Mouse (Mus musculus): ENCODE measurements around the gene Rergl. TPM values are rescaled to one million over a fixed set of nuclear protein-coding genes. Genes with fewer than 3 reads are reported as not detected.

Gene Rergl
- polyA plus RNA-seq (2016; fragmentation: Nextera tagmentation; extraction: Ambion mirVana): not detected in 2 replicates

DNA sequence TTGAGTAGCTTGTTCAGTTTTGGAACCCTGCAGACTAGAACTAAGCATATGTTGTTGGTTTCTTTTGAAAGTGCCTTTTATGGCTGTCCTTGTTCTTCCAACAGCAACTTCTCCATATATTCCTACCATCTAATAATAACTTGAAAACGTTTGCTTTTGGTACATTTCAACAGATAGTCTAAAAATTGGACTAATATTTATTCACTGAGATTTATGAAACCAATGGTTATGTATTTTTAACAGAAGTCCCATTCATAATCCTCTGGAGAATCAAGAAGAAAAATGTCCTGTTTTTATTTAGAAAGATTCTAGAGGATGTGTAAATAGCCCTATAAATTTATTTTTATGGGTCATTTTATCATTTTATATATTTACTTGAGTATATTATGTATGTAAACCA lies at the start of gene Rergl:
Gene Rergl, minus strand, starts transcription at position 101 of the 400 bp plus-strand sequence.
- no peaks in the 10 kb centered on the region for H3K27me3 ChIP-seq (replicated peaks; ENCODE audit: low read depth, poor library complexity, severe bottlenecking)
- H3K9me3 ChIP-seq: no peaks in the 10 kb centered on the region
- no peaks in the 10 kb centered on the region for H3K36me3 ChIP-seq (replicated peaks)
- WGBS: 48% methylated on average over 1 of the region's 1 CpGs
- no peaks in the 10 kb centered on the region for H3K4me1 ChIP-seq
- no peak for DNase-seq (ENCODE audit: low spot score)
- no peak within 1 kb of the TSS for H3K27ac ChIP-seq (replicated peaks)
- H3K4me3 ChIP-seq: no peak within 1 kb of the TSS

DNA sequence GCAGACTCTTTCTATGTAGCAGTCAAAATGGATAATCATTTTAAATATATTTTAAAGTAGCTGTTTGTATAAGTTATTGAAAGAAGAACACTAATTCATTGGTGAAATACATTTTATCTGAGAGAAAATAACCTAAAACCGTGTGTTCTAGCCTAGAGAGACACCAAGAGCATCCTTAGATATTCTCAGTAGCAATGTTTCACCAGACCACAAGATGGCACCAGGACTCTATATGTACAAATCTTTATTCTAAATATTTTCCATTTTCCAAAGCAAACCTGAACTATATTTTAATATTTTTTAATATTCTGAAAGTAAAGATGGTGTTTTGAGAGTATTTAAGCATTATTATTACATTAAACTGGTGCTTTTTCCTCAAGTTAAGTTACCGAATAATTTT lies 36.7 kb upstream of the Rergl start:
- Histone ChIP-seq H3K9me3 (no peaks in the 10 kb centered on the region), H3K27me3 (replicated peaks; ENCODE audit: low read depth, poor library complexity, severe bottlenecking) (no peaks in the 10 kb centered on the region), H3K4me3 (no peak overlapping the region), H3K27ac (replicated peaks) (no peak overlapping the region), H3K36me3 (replicated peaks) (no peaks in the 10 kb centered on the region), H3K4me1 (no peaks in the 10 kb centered on the region)
- no peak for DNase-seq (ENCODE audit: low spot score)
- 62% methylated on average over 2 of the region's 2 CpGs for WGBS

DNA sequence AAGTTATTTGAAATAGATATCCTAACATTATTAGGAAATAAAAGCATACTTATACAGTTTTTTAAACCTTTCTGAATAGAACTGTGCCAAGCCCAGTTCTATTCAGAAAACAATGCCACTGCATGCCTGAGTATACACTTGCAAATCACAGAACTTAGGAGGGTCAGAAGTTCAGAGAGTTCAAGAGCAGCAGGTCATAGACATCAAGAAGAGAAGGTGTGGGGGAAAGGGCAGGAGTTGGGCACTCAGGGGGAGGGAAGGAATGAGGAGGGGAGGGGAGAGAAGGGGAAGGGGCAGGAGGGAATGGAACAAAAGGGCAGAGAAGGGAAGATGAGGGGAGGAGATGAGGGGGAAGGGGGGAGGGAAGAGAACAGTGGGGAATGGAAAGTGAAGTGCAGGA lies 23.6 kb upstream of the Rergl start:
- Histone ChIP-seq H3K27me3 (replicated peaks; ENCODE audit: low read depth, poor library complexity, severe bottlenecking) (no peaks in the 10 kb centered on the region), H3K4me3 (no peak overlapping the region), H3K27ac (replicated peaks) (no peak overlapping the region), H3K9me3 (no peaks in the 10 kb centered on the region), H3K36me3 (replicated peaks) (no peaks in the 10 kb centered on the region), H3K4me1 (peaks cover 15% of the 10 kb centered on the region)
- peak; percentile 10 for DNase-seq (ENCODE audit: low spot score)

DNA sequence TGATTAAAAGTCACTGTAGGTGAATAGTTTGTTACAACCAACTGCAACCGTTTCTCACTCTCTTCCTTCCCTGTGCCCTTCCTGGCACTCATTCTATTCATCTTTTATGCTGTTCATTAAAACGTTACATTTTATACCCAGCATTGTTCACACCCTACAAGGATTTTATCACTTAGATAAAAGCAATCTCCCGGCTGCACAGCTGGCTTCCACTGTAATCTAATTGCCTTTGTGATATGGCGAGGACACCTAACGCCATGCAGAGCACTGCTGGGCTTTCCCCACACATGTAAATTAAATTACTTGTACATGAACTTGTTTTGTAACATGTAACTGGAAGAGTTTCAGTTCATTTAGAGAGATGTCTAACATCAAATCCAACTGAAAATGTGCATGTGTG lies 22.5 kb upstream of the Rergl start:
- DNase-seq (ENCODE audit: low spot score): no peak
- H3K9me3 ChIP-seq: no peaks in the 10 kb centered on the region
- WGBS: 73% methylated on average over 5 of the region's 5 CpGs

DNA sequence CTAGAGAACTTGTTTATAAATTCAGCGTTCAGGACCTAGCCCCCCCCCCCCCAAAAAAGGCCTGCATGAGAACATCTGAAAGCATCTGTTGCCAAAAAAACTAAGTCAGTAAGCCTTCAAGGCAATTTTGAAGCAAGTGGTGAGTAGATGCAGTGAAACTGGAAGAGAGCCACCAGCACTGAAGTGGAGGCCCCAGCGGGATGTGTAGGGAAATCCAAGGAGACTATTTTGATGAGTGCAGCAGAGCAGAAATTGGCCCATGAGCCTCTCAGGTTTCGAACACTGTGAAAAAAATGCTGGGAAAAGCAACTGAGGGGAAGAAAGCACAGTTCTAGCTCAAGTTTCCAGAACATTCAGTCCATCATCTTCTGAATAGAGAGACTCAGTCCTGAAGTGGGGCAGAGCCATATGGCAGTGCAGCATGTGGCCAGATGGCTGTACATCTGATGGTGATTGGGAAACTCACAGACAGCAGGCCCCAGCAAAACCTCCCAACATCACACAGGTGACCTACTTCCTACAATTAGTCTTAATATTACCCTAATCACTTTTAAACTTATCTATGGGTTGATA lies 13.2 kb upstream of the Rergl start:
- Histone ChIP-seq H3K4me1 (no peaks in the 10 kb centered on the region), H3K36me3 (replicated peaks) (no peaks in the 10 kb centered on the region), H3K27me3 (replicated peaks; ENCODE audit: low read depth, poor library complexity, severe bottlenecking) (no peaks in the 10 kb centered on the region), H3K4me3 (no peak overlapping the region), H3K9me3 (no peaks in the 10 kb centered on the region), H3K27ac (replicated peaks) (no peak overlapping the region)
- no peak for DNase-seq (ENCODE audit: low spot score)
- WGBS: 86% methylated on average over 3 of the region's 3 CpGs

More for the DNA sequence above, 22.5 kb upstream of the Rergl start:
- Histone ChIP-seq H3K4me1 (peaks cover 15% of the 10 kb centered on the region), H3K4me3 (no peak overlapping the region), H3K27ac (replicated peaks) (no peak overlapping the region), H3K27me3 (replicated peaks; ENCODE audit: low read depth, poor library complexity, severe bottlenecking) (no peaks in the 10 kb centered on the region), H3K36me3 (replicated peaks) (no peaks in the 10 kb centered on the region)

DNA sequence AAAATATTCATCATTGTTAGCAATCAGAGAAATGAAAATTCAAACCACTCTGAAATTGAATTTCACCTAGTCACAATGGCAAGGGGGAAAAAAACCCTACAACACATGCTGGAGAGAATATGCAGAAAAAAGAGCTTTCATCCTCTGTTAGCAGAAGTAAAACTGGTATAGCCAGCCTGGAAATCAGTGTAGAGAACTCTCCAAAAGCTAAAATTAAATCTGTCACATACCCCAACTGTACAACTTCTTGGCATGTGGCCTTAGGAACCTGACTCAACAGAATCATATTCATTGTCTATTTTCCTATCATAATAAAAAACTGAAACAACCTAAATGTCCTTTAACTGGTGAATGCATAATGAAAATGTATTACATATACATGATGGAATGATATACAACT lies 22.0 kb downstream of the Rergl start:
- DNase-seq (ENCODE audit: low spot score): no peak
- no peaks in the 10 kb centered on the region for H3K27me3 ChIP-seq (replicated peaks; ENCODE audit: low read depth, poor library complexity, severe bottlenecking)
- H3K4me3 ChIP-seq: no peak overlapping the region
- H3K9me3 ChIP-seq: no peaks in the 10 kb centered on the region
- no peak overlapping the region for H3K27ac ChIP-seq (replicated peaks)
- H3K4me1 ChIP-seq: no peaks in the 10 kb centered on the region
- H3K36me3 ChIP-seq (replicated peaks): no peaks in the 10 kb centered on the region

DNA sequence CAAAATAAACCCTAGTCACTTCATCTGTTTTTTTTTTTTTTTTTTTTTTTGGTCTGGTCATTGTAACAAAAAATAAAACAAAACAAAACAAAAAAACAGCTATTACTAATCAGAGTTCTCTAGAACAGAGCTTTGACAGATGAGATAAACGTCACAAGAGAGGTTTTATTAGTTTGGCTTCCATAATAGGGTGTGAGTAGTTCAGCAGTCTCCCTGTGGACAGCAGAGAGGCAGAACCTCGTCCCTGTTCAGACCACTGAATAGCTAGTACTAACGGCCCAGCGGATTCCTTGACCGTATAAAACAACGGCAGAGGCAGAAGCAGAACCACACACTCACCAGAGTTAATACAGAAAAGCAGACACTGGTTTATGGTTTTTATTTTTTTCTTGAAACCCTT lies 36.8 kb downstream of the Rergl start:
- H3K9me3 ChIP-seq: no peaks in the 10 kb centered on the region
- no peak overlapping the region for H3K27ac ChIP-seq (replicated peaks)
- no peaks in the 10 kb centered on the region for H3K36me3 ChIP-seq (replicated peaks)
- no peaks in the 10 kb centered on the region for H3K27me3 ChIP-seq (replicated peaks; ENCODE audit: low read depth, poor library complexity, severe bottlenecking)
- 85% methylated on average over 6 of the region's 6 CpGs for WGBS
- DNase-seq (ENCODE audit: low spot score): no peak
- H3K4me3 ChIP-seq: no peak overlapping the region
- no peaks in the 10 kb centered on the region for H3K4me1 ChIP-seq

DNA sequence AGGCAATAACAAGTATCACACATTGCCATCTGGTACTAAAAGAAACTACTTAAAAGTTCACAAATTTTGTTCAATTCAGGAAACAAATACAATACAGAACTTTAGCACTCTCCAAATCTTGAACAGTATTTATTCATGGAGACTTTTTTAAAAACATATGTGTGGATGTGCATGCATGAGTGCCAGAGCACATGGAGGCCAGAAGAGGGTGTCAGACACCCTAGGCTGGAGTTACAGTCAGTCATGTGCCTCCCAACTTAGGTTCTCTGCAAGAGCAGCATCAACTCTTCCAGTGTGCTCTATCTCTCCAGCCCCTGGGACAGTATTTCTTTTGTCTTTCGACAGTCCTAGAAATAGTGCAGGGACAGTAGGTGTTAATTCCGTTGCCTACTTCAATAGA lies 37.5 kb downstream of the Rergl start:
- H3K27ac ChIP-seq (replicated peaks): no peak overlapping the region
- DNase-seq (ENCODE audit: low spot score): no peak
- H3K9me3 ChIP-seq: no peaks in the 10 kb centered on the region
- no peaks in the 10 kb centered on the region for H3K4me1 ChIP-seq
- no peak overlapping the region for H3K4me3 ChIP-seq
- no peaks in the 10 kb centered on the region for H3K36me3 ChIP-seq (replicated peaks)
- 87% methylated on average over 2 of the region's 2 CpGs for WGBS
- no peaks in the 10 kb centered on the region for H3K27me3 ChIP-seq (replicated peaks; ENCODE audit: low read depth, poor library complexity, severe bottlenecking)

DNA sequence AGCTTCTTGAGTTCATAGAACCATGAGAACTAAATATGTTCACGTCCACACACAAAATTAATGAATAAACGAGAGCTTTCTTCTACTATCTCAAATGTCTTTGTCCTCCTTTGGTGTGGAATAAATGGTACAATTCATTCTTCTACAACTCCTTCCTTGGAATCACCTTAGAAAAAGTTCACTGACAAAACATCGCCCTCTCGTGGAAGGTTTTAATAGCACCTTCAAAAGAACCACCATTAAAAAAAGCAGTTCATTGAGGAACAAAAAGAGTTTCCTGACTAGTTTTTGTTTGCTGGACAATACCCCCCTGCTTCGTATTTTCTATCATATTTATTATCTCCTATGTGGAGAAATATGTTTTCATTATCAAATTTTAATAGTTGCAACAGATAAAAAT lies 40.7 kb downstream of the Rergl start:
- no peak for DNase-seq (ENCODE audit: low spot score)
- no peaks in the 10 kb centered on the region for H3K4me1 ChIP-seq
- H3K9me3 ChIP-seq: no peaks in the 10 kb centered on the region
- no peak overlapping the region for H3K4me3 ChIP-seq
- no peak overlapping the region for H3K27ac ChIP-seq (replicated peaks)
- no peaks in the 10 kb centered on the region for H3K36me3 ChIP-seq (replicated peaks)
- no peaks in the 10 kb centered on the region for H3K27me3 ChIP-seq (replicated peaks; ENCODE audit: low read depth, poor library complexity, severe bottlenecking)
- 35% methylated on average over 5 of the region's 5 CpGs for WGBS

DNA sequence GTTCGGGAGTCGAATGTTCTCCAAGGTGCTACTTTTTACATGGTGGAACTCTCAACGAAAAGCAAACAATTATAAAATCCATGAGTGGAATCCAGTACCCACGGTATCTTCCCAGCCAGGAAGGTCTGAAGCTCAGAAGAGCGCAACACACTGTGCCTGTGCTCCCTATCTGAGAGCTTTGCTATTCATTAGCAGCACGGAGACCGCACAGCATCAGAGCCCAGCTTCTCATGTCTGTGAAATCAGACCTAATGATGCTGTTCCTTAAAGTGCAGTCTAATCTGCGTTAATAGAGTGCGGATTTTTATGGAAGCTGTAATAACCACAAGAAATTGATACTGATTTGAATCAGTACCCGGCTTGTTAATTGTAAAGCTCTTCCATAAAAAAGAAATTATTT lies 41.3 kb downstream of the Rergl start:
- no peaks in the 10 kb centered on the region for H3K36me3 ChIP-seq (replicated peaks)
- no peaks in the 10 kb centered on the region for H3K4me1 ChIP-seq
- H3K27me3 ChIP-seq (replicated peaks; ENCODE audit: low read depth, poor library complexity, severe bottlenecking): no peaks in the 10 kb centered on the region
- no peak for DNase-seq (ENCODE audit: low spot score)
- H3K27ac ChIP-seq (replicated peaks): no peak overlapping the region
- WGBS: 88% methylated on average over 10 of the region's 10 CpGs
- no peaks in the 10 kb centered on the region for H3K9me3 ChIP-seq
- no peak overlapping the region for H3K4me3 ChIP-seq

DNA sequence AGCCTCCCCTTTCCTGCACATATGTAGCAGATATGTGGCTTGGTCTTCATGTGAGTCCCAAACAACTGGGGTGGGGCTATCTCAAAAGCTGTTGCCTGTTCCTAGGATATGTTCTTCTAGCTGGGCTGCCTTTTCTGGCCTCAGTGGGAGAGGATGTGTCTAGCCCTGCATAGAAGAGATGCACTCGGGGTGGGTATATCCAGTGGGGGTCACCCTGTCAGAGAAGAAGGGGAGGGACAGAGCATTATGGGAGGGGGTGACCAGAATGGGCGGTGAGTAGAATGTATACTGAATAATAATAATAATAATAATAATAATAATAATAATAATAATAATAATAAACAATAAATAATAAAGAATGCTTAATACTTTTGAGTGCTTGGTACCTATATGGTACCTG lies 57.8 kb downstream of the Rergl start:
- Histone ChIP-seq H3K27me3 (replicated peaks; ENCODE audit: low read depth, poor library complexity, severe bottlenecking) (no peaks in the 10 kb centered on the region), H3K4me3 (no peak overlapping the region), H3K27ac (replicated peaks) (no peak overlapping the region), H3K9me3 (no peaks in the 10 kb centered on the region), H3K4me1 (no peaks in the 10 kb centered on the region), H3K36me3 (replicated peaks) (no peaks in the 10 kb centered on the region)
- 90% methylated on average over 2 of the region's 2 CpGs for WGBS
- DNase-seq (ENCODE audit: low spot score): no peak
